Mouse (Mus musculus) lung, postnatal 4 days (tissue): Measurements from ENCODE around the gene Zfp512b.

Source experiments
- DNase-seq, 2 experiments: peaks; one replicate each; pipeline ENCODE4 v3.0.0; 2021

Gene Zfp512b

DNA sequence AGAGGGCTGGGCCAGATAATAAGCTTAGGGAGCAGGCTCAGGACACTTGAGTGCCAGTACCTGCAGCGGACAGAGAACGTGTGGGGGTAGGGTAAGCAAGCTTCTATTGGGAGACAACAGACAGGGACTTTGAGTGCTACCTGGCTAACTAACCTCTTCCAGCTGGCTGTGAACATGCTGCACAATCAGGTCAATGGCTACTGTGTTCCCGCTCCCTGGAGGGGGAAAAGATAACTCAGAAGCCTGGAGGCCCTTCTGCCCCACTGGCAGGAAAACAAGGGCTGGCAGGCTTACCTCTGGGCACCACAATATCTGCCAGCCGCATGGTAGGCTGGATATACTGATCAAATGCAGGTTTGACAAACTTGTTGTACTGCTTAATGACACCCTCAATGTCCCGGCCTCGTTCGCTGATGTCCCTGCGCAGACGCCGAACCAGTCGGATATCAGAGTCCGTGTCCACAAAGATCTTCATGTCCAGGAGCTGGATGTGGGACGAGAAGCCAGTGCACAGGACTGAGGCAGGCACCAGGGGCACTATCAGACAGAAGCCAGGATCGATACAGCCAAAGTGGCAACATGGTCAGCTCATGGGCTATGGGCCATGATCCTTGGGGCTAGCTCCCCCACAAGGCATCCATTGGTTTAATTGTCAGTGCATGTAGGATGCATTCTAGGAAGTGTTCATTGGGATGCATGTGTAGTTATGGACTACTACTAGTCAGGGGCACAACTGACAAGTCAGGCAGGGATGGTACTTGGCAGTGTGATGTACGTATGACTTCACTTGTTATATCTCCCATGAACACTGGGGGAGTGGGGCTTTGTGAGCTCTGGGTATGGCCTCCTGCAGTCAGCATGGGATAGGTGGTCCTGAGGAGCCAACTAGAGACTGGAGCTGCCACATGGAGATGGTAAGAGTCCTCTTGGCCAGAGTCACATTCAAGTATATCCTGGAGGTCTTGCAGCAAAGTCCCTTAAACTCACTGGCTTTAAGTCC lies 19.4 kb downstream of the Zfp512b start:
- DNase-seq, result no peak

GRCm38 (mm10) chr2:181571941-181572670 lies 20.5 kb downstream of the Zfp512b start:
- DNase-seq, result no peak

- no peak for DNase-seq
Measured at GRCm38 (mm10) chr2:181570921-181571595, 21.5 kb downstream of the Zfp512b start.

- no peak for DNase-seq
Measured at GRCm38 (mm10) chr2:181570375-181570774, 22.2 kb downstream of the Zfp512b start.

DNA sequence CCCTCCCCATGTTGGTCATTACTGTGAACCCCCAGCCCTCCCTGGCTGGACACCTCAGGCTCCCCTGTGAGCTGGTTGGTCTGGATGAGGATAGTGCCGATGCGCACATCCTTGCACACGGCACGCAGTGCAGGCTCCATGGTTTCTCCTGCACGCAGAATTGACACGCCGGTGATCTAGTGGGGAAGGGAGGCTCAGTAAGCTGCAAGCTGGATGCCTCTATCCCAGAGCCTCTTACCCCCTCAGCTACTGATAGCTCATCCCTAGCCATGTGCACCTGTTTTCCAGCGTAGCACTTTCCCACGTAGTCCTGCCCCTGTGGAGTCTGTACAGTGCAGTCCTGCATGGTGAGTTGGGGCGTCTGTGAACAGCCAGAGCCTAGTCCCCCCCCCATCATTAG lies 22.7 kb downstream of the Zfp512b start:
- DNase-seq, result no peak

GRCm38 (mm10) chr2:181568272-181569008 lies 24.2 kb downstream of the Zfp512b start:
- DNase-seq, result peak in 1 of 2 experiments; percentile 65

DNA sequence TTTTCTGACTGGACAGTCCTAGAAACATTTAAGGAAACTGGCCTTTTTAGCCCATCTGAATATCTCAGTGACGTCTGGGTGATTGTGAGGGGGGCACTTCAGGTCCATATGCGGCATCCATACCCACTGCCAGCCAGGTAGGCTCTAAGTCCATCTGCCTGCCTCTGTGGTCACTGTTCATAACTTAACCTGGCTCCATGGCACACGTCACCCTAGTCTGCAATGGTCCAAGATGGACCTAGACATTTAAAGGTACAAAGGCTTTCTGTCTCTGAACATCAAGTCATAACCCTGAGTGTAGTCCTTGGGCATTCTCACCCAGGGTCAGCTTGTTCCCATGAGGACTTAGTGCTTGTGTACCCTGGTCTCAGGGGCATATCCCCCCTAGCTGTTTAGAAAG lies 25.3 kb downstream of the Zfp512b start:
- no peak for DNase-seq

GRCm38 (mm10) chr2:181553772-181554171 lies 38.8 kb downstream of the Zfp512b start:
- no peak for DNase-seq

DNA sequence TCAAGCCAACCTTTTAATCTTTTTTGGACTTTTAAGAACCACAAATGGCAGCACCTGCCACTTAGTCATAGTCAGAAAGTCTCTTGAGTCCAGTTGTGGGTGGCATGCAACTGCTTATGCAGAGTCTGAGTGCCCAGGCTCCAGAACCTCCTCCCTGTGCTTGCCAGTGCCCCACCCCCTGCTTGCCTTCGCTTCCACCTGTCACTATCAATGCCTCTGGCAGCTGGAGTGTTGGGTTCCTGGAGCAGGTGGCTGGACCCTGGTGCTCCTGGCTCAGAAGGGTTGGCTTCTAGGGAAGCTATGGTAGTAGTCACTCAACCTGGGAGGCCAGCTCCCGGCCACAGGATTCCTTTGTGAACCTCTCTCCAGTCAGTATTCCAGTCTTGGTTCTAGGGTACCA lies 42.4 kb downstream of the Zfp512b start:
- DNase-seq, result no peak

DNA sequence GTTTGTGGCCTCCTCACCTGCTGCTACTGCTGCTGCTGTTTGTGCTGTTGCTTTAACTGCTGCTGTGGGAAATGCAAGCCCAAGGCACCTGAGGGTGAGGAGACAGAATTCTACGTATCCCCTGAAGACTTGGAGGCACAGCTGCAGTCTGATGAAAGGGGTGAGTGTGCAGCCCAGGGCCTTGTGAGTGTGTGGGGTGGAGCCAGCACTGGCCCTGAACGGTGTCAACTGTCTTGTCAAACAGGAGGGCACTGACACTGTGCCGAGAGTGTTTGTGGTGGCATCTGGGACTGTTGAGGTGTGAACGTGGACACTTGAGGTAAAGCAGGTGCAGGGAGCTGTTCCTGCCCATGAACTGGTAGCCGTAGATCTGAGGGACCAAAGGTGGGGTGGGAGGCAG lies 43.9 kb downstream of the Zfp512b start:
- DNase-seq, result no peak

- DNase-seq, result no peak
Measured at GRCm38 (mm10) chr2:181548227-181548626, 44.4 kb downstream of the Zfp512b start.

GRCm38 (mm10) chr2:181546142-181546541 lies 46.5 kb downstream of the Zfp512b start:
- DNase-seq, result no peak

GRCm38 (mm10) chr2:181541761-181542380 lies 50.7 kb downstream of the Zfp512b start:
- no peak for DNase-seq

DNA sequence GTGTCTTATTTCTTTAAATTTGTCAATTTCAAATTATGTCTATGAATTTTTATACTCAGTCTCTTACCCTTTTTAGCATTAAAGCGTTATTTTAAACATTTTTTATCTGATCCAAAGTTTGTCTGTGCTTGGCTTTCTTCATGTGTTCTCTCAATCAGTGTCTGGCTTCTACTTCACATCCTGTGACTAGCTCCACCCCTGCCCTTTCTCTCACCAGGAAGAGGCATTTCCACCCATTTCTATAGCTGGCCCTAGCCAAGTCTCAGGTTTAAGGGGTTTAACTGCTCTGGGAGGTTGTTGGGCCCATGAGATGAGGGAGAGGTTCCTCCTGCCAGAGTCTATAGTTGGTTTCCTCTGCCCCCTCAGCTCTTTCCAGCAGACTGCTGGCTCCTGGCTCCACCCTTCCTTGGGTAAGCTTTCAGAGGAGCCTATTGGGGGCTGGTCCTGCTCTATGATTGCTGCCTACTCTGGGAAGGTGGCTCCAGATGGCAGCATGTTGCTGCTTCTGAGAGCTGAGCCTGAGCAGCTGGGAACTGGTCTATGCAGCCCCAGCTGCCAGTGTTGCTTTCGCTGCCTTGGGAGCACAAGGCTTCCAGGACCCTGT lies 55.1 kb downstream of the Zfp512b start:
- peak; percentile 62 to 76 for DNase-seq

GRCm38 (mm10) chr2:181536410-181536809 lies 56.2 kb downstream of the Zfp512b start:
- peak in 1 of 2 experiments; percentile 19 for DNase-seq

GRCm38 (mm10) chr2:181532589-181532988 lies 60.0 kb downstream of the Zfp512b start:
- no peak for DNase-seq
